Mouse (Mus musculus): Measurements from ENCODE around the gene Mark3. TPM values are rescaled to one million over a fixed set of nuclear protein-coding genes. Genes with fewer than 3 reads are reported as not detected.
A peak's percentile ranks its signal among the peaks of the same experiment; 100 is the strongest.

Mark3 gene
- polyA plus RNA-seq, 1 experiment from 2014 or later: 82.3 TPM

- Histone ChIP-seq H3K4me3 (replicated peaks) (no peak overlapping the region), H3K4me2 (no peak overlapping the region), H3K9me3 (no peaks in the 10 kb centered on the region), H3K9ac (no peak overlapping the region), H3K4me1 (peaks cover 50% of the 10 kb centered on the region), H3K27me3 (no peaks in the 10 kb centered on the region), H3K27ac (peak overlapping the region; percentile 83; the same call in 1 of the 2 replicates), H3K36me3 (replicated peaks) (peaks cover 29% of the 10 kb centered on the region)
- WGBS: 90% methylated on average over 4 of the region's 4 CpGs
- no peak for ATAC-seq (ENCODE audit: low FRiP score)
These were observed 112.1 kb downstream of the Mark3 start for GRCm38 (mm10) chr12:111686390-111686789.

GRCm38 (mm10) chr12:111687350-111688068 is 113.2 kb downstream of the Mark3 start:
- H3K4me2 ChIP-seq: no peak overlapping the region
- ATAC-seq (ENCODE audit: low FRiP score): peak; percentile 48; the same call in 1 of the 2 replicates
- WGBS: 24% methylated on average over 14 of the region's 14 CpGs
- H3K9me3 ChIP-seq: no peaks in the 10 kb centered on the region
- H3K27me3 ChIP-seq: no peaks in the 10 kb centered on the region
- H3K36me3 ChIP-seq (replicated peaks): peaks cover 18% of the 10 kb centered on the region
- no peak overlapping the region for H3K4me3 ChIP-seq (replicated peaks)
- peaks cover 59% of the 10 kb centered on the region for H3K4me1 ChIP-seq
- peak overlapping the region; percentile 83 for H3K27ac ChIP-seq
- H3K9ac ChIP-seq: peak overlapping the region; percentile 36

GRCm38 (mm10) chr12:111688069-111688428 is 113.7 kb downstream of the Mark3 start:
- H3K36me3 ChIP-seq (replicated peaks): peaks cover 13% of the 10 kb centered on the region
- H3K4me1 ChIP-seq: peaks cover 65% of the 10 kb centered on the region
- ATAC-seq (ENCODE audit: low FRiP score): no peak
- H3K27ac ChIP-seq: peak overlapping the region; percentile 83
- 32% methylated on average over 2 of the region's 2 CpGs for WGBS
- no peak overlapping the region for H3K4me3 ChIP-seq (replicated peaks)
- H3K9ac ChIP-seq: peak overlapping the region; percentile 36
- no peak overlapping the region for H3K4me2 ChIP-seq
- H3K27me3 ChIP-seq: no peaks in the 10 kb centered on the region
- no peaks in the 10 kb centered on the region for H3K9me3 ChIP-seq

GRCm38 (mm10) chr12:111689426-111689825 is 115.1 kb downstream of the Mark3 start:
- ATAC-seq (ENCODE audit: low FRiP score): no peak
- peaks cover 78% of the 10 kb centered on the region for H3K4me1 ChIP-seq
- H3K4me2 ChIP-seq: no peak overlapping the region
- no peak overlapping the region for H3K9ac ChIP-seq
- no peaks in the 10 kb centered on the region for H3K9me3 ChIP-seq
- H3K4me3 ChIP-seq (replicated peaks): no peak overlapping the region
- no peaks in the 10 kb centered on the region for H3K27me3 ChIP-seq
- H3K27ac ChIP-seq: peak overlapping the region; percentile 47; the same call in 1 of the 2 replicates
- H3K36me3 ChIP-seq (replicated peaks): peaks cover under 1% of the 10 kb centered on the region; the same call in 1 of the 2 replicates
- WGBS: 90% methylated on average over 11 of the region's 11 CpGs

GRCm38 (mm10) chr12:111691346-111691872 is 117.1 kb downstream of the Mark3 start:
- Histone ChIP-seq H3K9ac (peak overlapping the region; percentile 18), H3K4me3 (replicated peaks) (no peak overlapping the region), H3K27me3 (no peaks in the 10 kb centered on the region), H3K27ac (peak overlapping the region; percentile 99), H3K4me2 (no peak overlapping the region), H3K36me3 (replicated peaks) (no peaks in the 10 kb centered on the region), H3K9me3 (no peaks in the 10 kb centered on the region), H3K4me1 (peaks cover 95% of the 10 kb centered on the region)
- no peak for ATAC-seq (ENCODE audit: low FRiP score)
- WGBS: 5% methylated on average over 5 of the region's 5 CpGs

GRCm38 (mm10) chr12:111692899-111693298 is 118.6 kb downstream of the Mark3 start:
- peak overlapping the region; percentile 47; the same call in 1 of the 2 replicates for H3K4me2 ChIP-seq

GRCm38 (mm10) chr12:111693341-111694270 is 119.3 kb downstream of the Mark3 start:
- Histone ChIP-seq H3K36me3 (replicated peaks) (no peaks in the 10 kb centered on the region), H3K27ac (peak overlapping the region; percentile 99), H3K9me3 (no peaks in the 10 kb centered on the region), H3K9ac (peak overlapping the region; percentile 40), H3K27me3 (no peaks in the 10 kb centered on the region), H3K4me2 (peak overlapping the region; percentile 47), H3K4me3 (replicated peaks) (peak overlapping the region; percentile 2; the same call in 1 of the 2 replicates), H3K4me1 (peaks cover 75% of the 10 kb centered on the region)
- 7% methylated on average over 18 of the region's 18 CpGs for WGBS
- peak; percentile 89 for ATAC-seq (ENCODE audit: low FRiP score)

More at GRCm38 (mm10) chr12:111692899-111693298, 118.6 kb downstream of the Mark3 start:
- no peaks in the 10 kb centered on the region for H3K9me3 ChIP-seq
- WGBS: 63% methylated on average over 5 of the region's 5 CpGs
- H3K36me3 ChIP-seq (replicated peaks): no peaks in the 10 kb centered on the region
- peak overlapping the region; percentile 99 for H3K27ac ChIP-seq
- H3K9ac ChIP-seq: peak overlapping the region; percentile 40
- ATAC-seq (ENCODE audit: low FRiP score): no peak
- no peaks in the 10 kb centered on the region for H3K27me3 ChIP-seq
- peaks cover 80% of the 10 kb centered on the region for H3K4me1 ChIP-seq
- no peak overlapping the region for H3K4me3 ChIP-seq (replicated peaks)

GRCm38 (mm10) chr12:111694271-111694781 is 120.0 kb downstream of the Mark3 start:
- ATAC-seq (ENCODE audit: low FRiP score): no peak; the same call in 1 of the 2 replicates
- Histone ChIP-seq H3K36me3 (replicated peaks) (no peaks in the 10 kb centered on the region), H3K4me2 (peak overlapping the region; percentile 47), H3K4me1 (peaks cover 68% of the 10 kb centered on the region), H3K27ac (peak overlapping the region; percentile 99), H3K4me3 (replicated peaks) (no peak overlapping the region; the same call in 1 of the 2 replicates), H3K9ac (peak overlapping the region; percentile 38; the same call in 1 of the 2 replicates), H3K9me3 (no peaks in the 10 kb centered on the region), H3K27me3 (no peaks in the 10 kb centered on the region)
- WGBS: under 1% methylated on average over 12 of the region's 12 CpGs

GRCm38 (mm10) chr12:111694880-111695804 is 120.8 kb downstream of the Mark3 start:
- H3K4me3 ChIP-seq (replicated peaks): no peak overlapping the region
- peak; percentile 37 for ATAC-seq (ENCODE audit: low FRiP score)
- no peaks in the 10 kb centered on the region for H3K36me3 ChIP-seq (replicated peaks)
- no peaks in the 10 kb centered on the region for H3K9me3 ChIP-seq
- peak overlapping the region; percentile 38 for H3K9ac ChIP-seq
- no peaks in the 10 kb centered on the region for H3K27me3 ChIP-seq
- H3K4me2 ChIP-seq: peak overlapping the region; percentile 47
- peaks cover 61% of the 10 kb centered on the region for H3K4me1 ChIP-seq
- peak overlapping the region; percentile 99 for H3K27ac ChIP-seq
- WGBS: 32% methylated on average over 13 of the region's 13 CpGs

- Histone ChIP-seq H3K36me3 (replicated peaks) (no peaks in the 10 kb centered on the region), H3K27ac (peak overlapping the region; percentile 99), H3K4me2 (no peak overlapping the region), H3K27me3 (no peaks in the 10 kb centered on the region), H3K9me3 (no peaks in the 10 kb centered on the region), H3K9ac (0 out of 2 replicates have a peak overlapping the region, but pooled peaks have one; percentile 21), H3K4me1 (peaks cover 50% of the 10 kb centered on the region), H3K4me3 (replicated peaks) (no peak overlapping the region)
- no peak for ATAC-seq (ENCODE audit: low FRiP score)
- WGBS: 23% methylated on average over 6 of the region's 6 CpGs
These were observed 121.9 kb downstream of the Mark3 start for GRCm38 (mm10) chr12:111696239-111696638.

GRCm38 (mm10) chr12:111697708-111698107 is 123.4 kb downstream of the Mark3 start:
- Histone ChIP-seq H3K4me2 (no peak overlapping the region), H3K4me3 (replicated peaks) (no peak overlapping the region), H3K9ac (no peak overlapping the region), H3K27me3 (no peaks in the 10 kb centered on the region), H3K4me1 (peaks cover 36% of the 10 kb centered on the region), H3K27ac (no peak overlapping the region), H3K36me3 (replicated peaks) (no peaks in the 10 kb centered on the region), H3K9me3 (no peaks in the 10 kb centered on the region)
- 84% methylated on average over 4 of the region's 4 CpGs for WGBS
- no peak for ATAC-seq (ENCODE audit: low FRiP score)

All from forebrain, embryonic 12.5 days (tissue).